Mouse (Mus musculus) cortical plate, adult 2 months (tissue): Measurements from ENCODE around the gene Tle4.
"Not testable (repeated sequence)": the region's sequence is repeated elsewhere in the genome, so short reads cannot be mapped to it uniquely, and the experiment has no call there.

Experiments
- CTCF ChIP-seq: fragments of 200-500 bp; IDR thresholded peaks from 2 replicates; pipeline ENCODE4 v1.5.1; 2011; ENCODE audit warnings: mild to moderate bottlenecking, control low read depth, low read length; ENCODE audit not compliant: insufficient read depth; ENCODE audit errors: extremely low read depth
- POLR2A ChIP-seq: fragments of 200-500 bp; IDR thresholded peaks from 2 replicates; pipeline ENCODE4 v1.6.1; 2011; ENCODE audit warnings: mild to moderate bottlenecking, low read length, control low read depth; ENCODE audit not compliant: insufficient read depth; ENCODE audit errors: extremely low read depth

DNA sequence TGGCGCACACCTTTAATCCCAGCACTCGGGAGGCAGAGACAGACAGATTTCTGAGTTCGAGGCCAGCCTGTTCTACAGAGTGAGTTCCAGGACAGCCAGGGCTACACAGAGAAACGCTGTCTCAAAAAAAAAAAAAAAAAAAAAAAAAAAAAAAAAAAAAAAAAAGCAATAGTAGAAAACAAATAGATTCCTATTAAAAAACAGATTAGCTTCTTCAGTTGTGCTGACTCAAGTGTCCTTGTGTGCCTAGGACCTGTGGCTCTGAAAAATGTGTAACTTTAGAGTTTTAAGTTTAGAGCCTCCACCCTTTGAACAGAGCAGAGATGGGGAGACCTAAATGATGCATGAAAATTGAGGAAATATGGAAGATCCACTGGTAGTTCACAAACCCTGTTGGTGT lies 45.2 kb upstream of the Tle4 start:
- TF ChIP-seq CTCF, POLR2A: not testable (repeated sequence)
